Mouse (Mus musculus) R1 (cell line): ENCODE measurements around the gene Ccng1.
"Not testable (repeated sequence)": the region's sequence is repeated elsewhere in the genome, so short reads cannot be mapped to it uniquely, and the experiment has no call there.

Source experiments
- DNase-seq: peaks from one replicate; pipeline ENCODE4 v3.0.0-alpha.2; 2018; ENCODE audit warnings: low read depth, low spot score

The Ccng1 gene

GRCm38 (mm10) chr11:40732997-40733338 is 22.1 kb downstream of the Ccng1 start:
- DNase-seq = no peak

- peak; percentile 50 for DNase-seq
Measured at GRCm38 (mm10) chr11:40718324-40718723, 36.8 kb downstream of the Ccng1 start.

GRCm38 (mm10) chr11:40715524-40715923 is 39.6 kb downstream of the Ccng1 start:
- peak; percentile 61 for DNase-seq

- no peak for DNase-seq
Measured at GRCm38 (mm10) chr11:40713858-40714257, 41.3 kb downstream of the Ccng1 start.

GRCm38 (mm10) chr11:40709899-40710298 is 45.2 kb downstream of the Ccng1 start:
- not testable (repeated sequence) for DNase-seq
